32 mouse cellular contexts compared by ENCODE assay signal in the genomic region with DNA sequence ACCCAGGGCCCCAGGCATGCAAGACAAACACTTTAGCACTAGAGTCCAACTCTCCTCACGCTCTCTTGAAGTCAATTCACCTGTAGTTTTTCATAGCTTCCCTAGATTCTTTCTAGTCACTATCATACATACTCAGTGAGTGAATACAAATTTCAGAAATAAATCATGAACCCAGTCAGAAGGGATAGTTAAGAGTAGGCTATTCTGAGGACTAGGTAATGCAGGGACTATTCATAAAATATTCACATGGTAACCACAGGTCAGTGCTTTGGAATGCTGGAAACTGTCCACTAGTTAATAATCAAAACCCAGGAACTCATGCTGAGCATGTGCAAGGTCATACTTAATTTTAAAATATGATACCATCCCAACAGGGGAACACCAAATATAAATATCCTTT. TPM values are rescaled to one million over a fixed set of nuclear protein-coding genes. Genes with fewer than 3 reads are reported as not detected.
"Had no signal": no experiment of that assay in that cellular context is flagged by ENCODE, and none has a peak within 500 bp of the region (broad histone marks: within the 10 kb centered on the region; RNA-seq: fewer than 3 reads in every experiment).

No protein-coding gene starts in this region.

- H3K4me1 ChIP-seq: heart, embryonic 10.5 days; heart, embryonic 12.5 days; hindbrain, embryonic 10.5 days; hindbrain, embryonic 12.5 days; intestine, embryonic 15.5 days; limb, embryonic 13.5 days; limb, embryonic 15.5 days; liver, embryonic 12.5 days had no signal

- DNase-seq: gastrocnemius, adult 2 months; gastrocnemius, postnatal 10 days; gastrocnemius, postnatal 25 days; heart, adult 18-20 months; heart, postnatal 10 days; heart, postnatal 4 days; kidney, adult 11 months; kidney, postnatal 14 days; kidney, postnatal 36 days; layer of hippocampus, adult 9-11 months; layer of hippocampus, postnatal 36 days; left cerebral cortex, postnatal 4 days had no signal

- H3K27ac ChIP-seq: gastrocnemius, adult 2 months; heart, embryonic 10.5 days; hindbrain, embryonic 10.5 days; hindbrain, embryonic 12.5 days; hindbrain, embryonic 14.5 days; intestine, embryonic 15.5 days; kidney, postnatal 0 days; limb, embryonic 13.5 days; limb, embryonic 15.5 days; liver, embryonic 12.5 days; liver, embryonic 14.5 days had no signal

- H3K36me3 ChIP-seq: heart, embryonic 10.5 days; heart, embryonic 12.5 days; hindbrain, embryonic 10.5 days; hindbrain, embryonic 12.5 days; intestine, embryonic 15.5 days; limb, embryonic 13.5 days; limb, embryonic 15.5 days; liver, embryonic 12.5 days had no signal

- H3K4me3 ChIP-seq: gastrocnemius, adult 2 months; heart, embryonic 10.5 days; heart, embryonic 12.5 days; hindbrain, embryonic 10.5 days; hindbrain, embryonic 12.5 days; intestine, embryonic 15.5 days; limb, embryonic 13.5 days; limb, embryonic 15.5 days; liver, embryonic 12.5 days had no signal

- H3K27me3 ChIP-seq: heart, embryonic 12.5 days; hindbrain, embryonic 12.5 days; intestine, embryonic 15.5 days; limb, embryonic 13.5 days; limb, embryonic 15.5 days; liver, embryonic 12.5 days had no signal

RNA-seq across cellular contexts. Expression of gene Gm21830, which starts 9.3 kb away (rescaled TPM):
- polyA plus RNA-seq: heart, embryonic 10.5 days; heart, embryonic 12.5 days; heart, embryonic 14.5 days; heart, embryonic 16.5 days; hindbrain, embryonic 10.5 days; hindbrain, embryonic 12.5 days; hindbrain, embryonic 14.5 days; hindbrain, embryonic 16.5 days; inflammation-experienced regulatory T-cells, adult 6 months; intestine, embryonic 15.5 days; kidney, embryonic 14.5 days; kidney, postnatal 0 days; large intestine, adult 2 months; limb, embryonic 11.5 days; limb, embryonic 13.5 days; limb, embryonic 15.5 days; liver, adult 2 months; liver, embryonic 12.5 days; liver, embryonic 14.5 days; liver, embryonic 16.5 days had no signal

RNA-seq across cellular contexts. Expression of gene Gm26727, which starts 10.2 kb away (rescaled TPM):
- polyA plus RNA-seq: heart, embryonic 10.5 days; heart, embryonic 12.5 days; heart, embryonic 14.5 days; heart, embryonic 16.5 days; hindbrain, embryonic 10.5 days; hindbrain, embryonic 12.5 days; hindbrain, embryonic 14.5 days; hindbrain, embryonic 16.5 days; inflammation-experienced regulatory T-cells, adult 6 months; intestine, embryonic 15.5 days; kidney, embryonic 14.5 days; kidney, postnatal 0 days; large intestine, adult 2 months; limb, embryonic 11.5 days; limb, embryonic 13.5 days; limb, embryonic 15.5 days; liver, adult 2 months; liver, embryonic 12.5 days; liver, embryonic 14.5 days; liver, embryonic 16.5 days had no signal

RNA-seq across cellular contexts. Expression of gene Xirp2, which starts 23.0 kb away (rescaled TPM):
- polyA plus RNA-seq: hindbrain, embryonic 10.5 days; hindbrain, embryonic 12.5 days; hindbrain, embryonic 14.5 days; hindbrain, embryonic 16.5 days; inflammation-experienced regulatory T-cells, adult 6 months; intestine, embryonic 15.5 days; kidney, embryonic 14.5 days; kidney, postnatal 0 days; large intestine, adult 2 months; limb, embryonic 11.5 days; limb, embryonic 13.5 days; liver, adult 2 months; liver, embryonic 12.5 days; liver, embryonic 14.5 days had no signal
